Mouse (Mus musculus): ENCODE data around the gene E2f6. TPM values are rescaled to one million over a fixed set of nuclear protein-coding genes. Genes with fewer than 3 reads are reported as not detected.

The E2f6 gene
- polyA plus RNA-seq, 1 experiment, result 6.5 TPM

DNA sequence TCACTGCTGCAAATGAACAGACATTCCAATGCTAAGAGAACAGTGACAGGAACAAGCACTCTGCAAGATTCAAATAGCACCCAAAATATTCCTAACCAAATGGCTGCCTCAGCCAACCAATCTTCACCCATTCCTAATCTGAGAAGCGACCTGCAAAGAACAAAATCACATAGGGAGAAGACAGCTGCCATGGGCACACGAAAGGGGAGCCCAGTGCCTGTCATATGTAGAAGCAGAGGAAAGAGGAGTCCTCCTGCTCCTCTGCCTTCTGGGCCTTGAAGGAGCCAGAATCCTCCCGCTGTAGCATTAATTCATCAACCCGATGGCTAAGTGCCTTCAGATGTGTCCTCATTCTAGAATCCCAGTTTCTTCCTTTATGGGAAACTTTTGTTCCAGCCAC is 73.8 kb downstream of the E2f6 start:
- no peak for DNase-seq (ENCODE audit: low read depth in 1 of 2, low spot score in 2 of 2)
- Histone ChIP-seq H3K36me3 (ENCODE audit: control insufficient read depth, insufficient read depth, low read length) (no peaks in the 10 kb centered on the region), H3K4me1 (ENCODE audit: control insufficient read depth, insufficient read depth, insufficient read length) (no peaks in the 10 kb centered on the region), H3K27me3 (ENCODE audit: control insufficient read depth, insufficient read depth, low read length) (no peaks in the 10 kb centered on the region), H3K4me3 (ENCODE audit: extremely low read depth, insufficient read depth, insufficient read length) (no peak overlapping the region), H3K27ac (ENCODE audit: insufficient read depth, low read length) (no peak overlapping the region)
- 92% methylated on average over 4 of the region's 4 CpGs for WGBS
- TF ChIP-seq CTCF (IDR thresholded peaks at IDR 0.05; ENCODE audit: extremely low read depth, insufficient read depth, insufficient read length, insufficient replicate concordance) (no peak), POLR2A (IDR thresholded peaks at IDR 0.05; ENCODE audit: low read depth, low read length) (no peak)

DNA sequence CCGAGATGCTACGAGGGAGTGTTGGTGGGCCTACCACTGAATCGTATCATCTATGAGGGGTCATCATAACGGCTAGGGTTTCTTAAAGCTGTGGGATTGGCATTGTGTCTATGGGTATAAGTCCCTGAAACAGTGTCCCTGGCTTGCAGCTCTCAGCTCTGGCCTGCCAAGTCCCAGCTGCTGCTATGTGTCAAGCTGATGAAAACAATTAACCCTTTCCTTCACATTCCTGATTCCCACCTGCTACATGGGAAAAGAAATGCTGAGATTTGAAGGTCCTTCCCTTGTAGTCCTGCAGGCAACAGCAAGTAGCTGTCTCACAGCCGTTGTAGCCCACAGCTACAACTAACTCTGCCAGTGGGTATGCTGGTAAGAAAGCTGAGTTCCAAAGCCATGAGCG is 75.6 kb downstream of the E2f6 start:
- DNase-seq (ENCODE audit: low read depth in 1 of 2, low spot score in 2 of 2), result no peak
- no peaks in the 10 kb centered on the region for H3K36me3 ChIP-seq (ENCODE audit: control insufficient read depth, insufficient read depth, low read length)
- 91% methylated on average over 6 of the region's 6 CpGs for WGBS
- H3K27ac ChIP-seq (ENCODE audit: insufficient read depth, low read length), result no peak overlapping the region
- TF ChIP-seq POLR2A (IDR thresholded peaks at IDR 0.05; ENCODE audit: low read depth, low read length) (no peak), CTCF (IDR thresholded peaks at IDR 0.05; ENCODE audit: extremely low read depth, insufficient read depth, insufficient read length, insufficient replicate concordance) (no peak)
- no peak overlapping the region for H3K4me3 ChIP-seq (ENCODE audit: extremely low read depth, insufficient read depth, insufficient read length)
- H3K4me1 ChIP-seq (ENCODE audit: control insufficient read depth, insufficient read depth, insufficient read length), result no peaks in the 10 kb centered on the region
- no peaks in the 10 kb centered on the region for H3K27me3 ChIP-seq (ENCODE audit: control insufficient read depth, insufficient read depth, low read length)

Other genes starting within 250 kb of the E2f6 start
- 10.6 and 13.3 TPM in 2 replicates for gene Lpin1, start 200.0 kb upstream of the E2f6 start, polyA plus RNA-seq (2012; rRNA removed)
- 0.08 and 0.11 TPM in 2 replicates for gene Ntsr2, start 157.6 kb upstream of the E2f6 start, polyA plus RNA-seq (2012; rRNA removed)
- gene Greb1, start 10.1 kb upstream of the E2f6 start, polyA plus RNA-seq (2012; rRNA removed), result 0.59 and 0.64 TPM in 2 replicates
- 3.0 and 3.1 TPM in 2 replicates for gene Rock2, start 83.9 kb downstream of the E2f6 start, polyA plus RNA-seq (2012; rRNA removed)
- gene Pqlc3, start 189.4 kb downstream of the E2f6 start, polyA plus RNA-seq (2012; rRNA removed), result 42.5 and 86.2 TPM in 2 replicates
- 0.07 and 0.32 TPM in 2 replicates for gene 2410004P03Rik, start 200.8 kb downstream of the E2f6 start, polyA plus RNA-seq (2012; rRNA removed)